Comparison of ENCODE assay signal across 8 mouse cellular contexts in genomic region chr15:97248296-97248695, GRCm38 (mm10). TPM values are rescaled to one million over a fixed set of nuclear protein-coding genes. Genes with fewer than 3 reads are reported as not detected.
DNase-seq lines count a peak whose midpoint lies in the region; ATAC-seq and TF ChIP-seq lines count a peak whose summit lies in the region.

No protein-coding gene starts in this region.

- no peaks in the 10 kb centered on the region for H3K4me1 ChIP-seq in brown adipose tissue, adult 24 weeks (ENCODE audit: control insufficient read depth, insufficient read depth, insufficient read length, low read length)
- peaks cover 19% of the 10 kb centered on the region for H3K4me1 ChIP-seq in hindbrain, embryonic 10.5 days (replicated peaks)
- H3K4me1 ChIP-seq in limb, embryonic 15.5 days, result peaks cover 14% of the 10 kb centered on the region

- H3K9me3 ChIP-seq in hindbrain, embryonic 10.5 days, result 0 out of 2 replicates have a peak, but pooled peaks cover 3% of the 10 kb centered on the region
- no peaks in the 10 kb centered on the region for H3K9me3 ChIP-seq in limb, embryonic 15.5 days

- no peak overlapping the region for H3ac ChIP-seq in myocyte (ENCODE audit: control insufficient read depth, insufficient read length)

- no peak for ATAC-seq in limb, embryonic 15.5 days (ENCODE audit: insufficient number of reproducible peaks, low FRiP score, low TSS enrichment, low read depth)

- H3K4me3 ChIP-seq in brown adipose tissue, adult 24 weeks (ENCODE audit: insufficient read depth, low read depth, low read length), result peak overlapping the region; percentile 63
- H3K4me3 ChIP-seq in hindbrain, embryonic 10.5 days, result peak overlapping the region; percentile 84
- H3K4me3 ChIP-seq in limb, embryonic 15.5 days, result peak overlapping the region; percentile 79
- H3K4me3 ChIP-seq in myocyte, result peak overlapping the region; percentile 23

- H3K27ac ChIP-seq in brown adipose tissue, adult 24 weeks (replicated peaks; ENCODE audit: low read depth, low read length), result peak overlapping the region; percentile 46
- H3K27ac ChIP-seq in hindbrain, embryonic 10.5 days, result peak overlapping the region; percentile 97
- H3K27ac ChIP-seq in limb, embryonic 15.5 days, result no peak overlapping the region

- peaks cover 18% of the 10 kb centered on the region for H3K27me3 ChIP-seq in hindbrain, embryonic 10.5 days (ENCODE audit: insufficient read depth, poor library complexity, severe bottlenecking)
- H3K27me3 ChIP-seq in limb, embryonic 15.5 days, result peaks cover 14% of the 10 kb centered on the region; the same call in 1 of the 2 replicates
- H3K27me3 ChIP-seq in myocyte (ENCODE audit: control insufficient read depth, insufficient read depth, insufficient read length), result peaks cover 8% of the 10 kb centered on the region

- peak; percentile 38 for DNase-seq in adrenal gland, postnatal 10 days
- DNase-seq in adrenal gland, postnatal 25 days, result no peak
- no peak for DNase-seq in hindbrain, embryonic 10.5 days (ENCODE audit: low spot score)
- no peak for DNase-seq in cerebellum, postnatal 14 days
- DNase-seq in layer of hippocampus, adult 18-20 months (ENCODE audit: low spot score in 2 of 2), result no peak

- H3K9ac ChIP-seq in limb, embryonic 15.5 days, result no peak overlapping the region

- peak overlapping the region; percentile 93 for H3K4me2 ChIP-seq in limb, embryonic 15.5 days
- H3K4me2 ChIP-seq in myocyte (ENCODE audit: low read depth), result peak overlapping the region; percentile 93

- TF ChIP-seq POLR2A in myocyte (IDR thresholded peaks at IDR 0.05; ENCODE audit: insufficient read length, low read depth), result no peak

- H3K79me2 ChIP-seq in myocyte (ENCODE audit: control insufficient read depth, insufficient read depth), result no peaks in the 10 kb centered on the region

- WGBS in hindbrain, embryonic 10.5 days, result 47% methylated on average over 8 of the region's 8 CpGs
- 23% methylated on average over 8 of the region's 8 CpGs for WGBS in limb, embryonic 15.5 days

- no peaks in the 10 kb centered on the region for H3K36me3 ChIP-seq in hindbrain, embryonic 10.5 days
- no peaks in the 10 kb centered on the region for H3K36me3 ChIP-seq in limb, embryonic 15.5 days
- H3K36me3 ChIP-seq in myocyte (ENCODE audit: control insufficient read depth, insufficient read depth), result no peaks in the 10 kb centered on the region

TF ChIP-seq in myocyte, 11 proteins besides CTCF, POLR2A, EP300 and RAD21:
- no peak for TF ChIP-seq MYOG (IDR thresholded peaks at IDR 0.05; ENCODE audit: control insufficient read depth in 1 of 3, insufficient read depth in 1 of 3, insufficient read length in 2 of 3, low read depth in 2 of 3)
- TF ChIP-seq TCF3 (IDR thresholded peaks at IDR 0.05; ENCODE audit: insufficient read length, low read depth), result no peak
- no peak for TF ChIP-seq USF1 (IDR thresholded peaks at IDR 0.05; ENCODE audit: low read depth)
- TF ChIP-seq MYOD1 (IDR thresholded peaks at IDR 0.05; ENCODE audit: control insufficient read depth in 1 of 3, insufficient read length in 2 of 3, low read depth in 2 of 3), result no peak
- no peak for TF ChIP-seq REST (IDR thresholded peaks at IDR 0.05; ENCODE audit: insufficient read depth, insufficient read length)
- TF ChIP-seq TCF12 (IDR thresholded peaks at IDR 0.05; ENCODE audit: insufficient read depth, poor library complexity, severe bottlenecking), result no peak
- no peak for TF ChIP-seq POLR2AphosphoS2 (IDR thresholded peaks at IDR 0.05; ENCODE audit: insufficient read length, low read depth)
- no peak for TF ChIP-seq MAX (IDR thresholded peaks at IDR 0.05; ENCODE audit: low read depth)
- TF ChIP-seq E2F4 (IDR thresholded peaks at IDR 0.05; ENCODE audit: insufficient read depth), result no peak
- no peak for TF ChIP-seq CEBPB (IDR thresholded peaks at IDR 0.05; ENCODE audit: insufficient read depth, poor library complexity, severe bottlenecking)
- no peak for TF ChIP-seq SRF (IDR thresholded peaks at IDR 0.05; ENCODE audit: control insufficient read depth, insufficient read length, low read depth)

RNA-seq across cellular contexts. Expression of gene Amigo2, which starts 1.2 kb away (rescaled TPM):
- 10 to 100 TPM in 1 of 2 experiments, 1 to 10 TPM in 1; 9.2 to 12.1 TPM for total RNA-seq in adrenal gland, postnatal 10 days (2021)
- 6.1 and 7.4 TPM in 2 replicates for total RNA-seq in adrenal gland, postnatal 25 days (2021)
- 1.1 and 2.4 TPM in 2 replicates for polyA plus RNA-seq in brown adipose tissue, adult 24 weeks (2012; ENCODE audit: insufficient read depth, insufficient read length, missing spikeins)
- 5.0 and 5.9 TPM in 2 replicates for polyA plus RNA-seq in hindbrain, embryonic 10.5 days (2016; fragmentation: Nextera tagmentation; extraction: Ambion mirVana)
- polyA plus RNA-seq in limb, embryonic 15.5 days (2015; fragmentation: Nextera tagmentation; extraction: Ambion mirVana), result 3.4 and 5.1 TPM in 2 replicates
- 0.19 TPM for polyA plus RNA-seq in myocyte (2012; fragmentation: generic; extraction: Trizol)
- total RNA-seq in layer of hippocampus, adult 18-20 months (2021), result 10 to 100 TPM; 21.2 to 22.8 TPM

RNA-seq across cellular contexts. Expression of gene Pced1b, which starts 1.4 kb away (rescaled TPM):
- 10 to 100 TPM; 23.5 to 26.0 TPM for total RNA-seq in adrenal gland, postnatal 10 days (2021)
- total RNA-seq in adrenal gland, postnatal 25 days (2021), result 22.4 and 27.6 TPM in 2 replicates
- 1.5 and 1.9 TPM in 2 replicates for polyA plus RNA-seq in brown adipose tissue, adult 24 weeks (2012; ENCODE audit: insufficient read depth, insufficient read length, missing spikeins)
- 3.4 and 3.5 TPM in 2 replicates for polyA plus RNA-seq in hindbrain, embryonic 10.5 days (2016; fragmentation: Nextera tagmentation; extraction: Ambion mirVana)
- polyA plus RNA-seq in limb, embryonic 15.5 days (2015; fragmentation: Nextera tagmentation; extraction: Ambion mirVana), result 3.5 and 3.6 TPM in 2 replicates
- 0.68 TPM for polyA plus RNA-seq in myocyte (2012; fragmentation: generic; extraction: Trizol)
- 1 to 10 TPM; 6.0 to 6.9 TPM for total RNA-seq in layer of hippocampus, adult 18-20 months (2021)

Comparison
In these comparisons a context has a peak if more than half of its experiments do, and no peak if none do; other contexts are left out.
1. H3K4me3 ChIP-seq: peak in every context shown above with its lines; median percentile 84 in hindbrain, embryonic 10.5 days; 79 in limb, embryonic 15.5 days; 63 in brown adipose tissue, adult 24 weeks; 23 in myocyte.